Mouse (Mus musculus): Measurements from ENCODE around the gene Mrap. TPM values are rescaled to one million over a fixed set of nuclear protein-coding genes. Genes with fewer than 3 reads are reported as not detected.

Mrap gene
- polyA plus RNA-seq, 1 experiment = 3.3 TPM

- TF ChIP-seq FLI1 (IDR thresholded peaks at IDR 0.05; ENCODE audit: low read length) = no peak
- TF ChIP-seq GATA1 (IDR thresholded peaks at IDR 0.05; ENCODE audit: borderline replicate concordance, low read length) = no peak
- Histone ChIP-seq H3K27me3 (replicated peaks) (no peaks in the 10 kb centered on the region), H3K4me1 (peaks cover 5% of the 10 kb centered on the region; the same call in 1 of the 2 replicates), H3K36me3 (replicated peaks; ENCODE audit: low read length) (peaks cover 97% of the 10 kb centered on the region), H3K9me3 (no peaks in the 10 kb centered on the region), H3K4me3 (replicated peaks) (no peak overlapping the region)
Observed at GRCm38 (mm10) chr16:90779783-90780182, 41.8 kb downstream of the Mrap start.

GRCm38 (mm10) chr16:90783302-90783701 is 45.3 kb downstream of the Mrap start:
- no peaks in the 10 kb centered on the region for H3K27me3 ChIP-seq (replicated peaks)
- TF ChIP-seq GATA1 (IDR thresholded peaks at IDR 0.05; ENCODE audit: borderline replicate concordance, low read length) (no peak), FLI1 (IDR thresholded peaks at IDR 0.05; ENCODE audit: low read length) (no peak)
- H3K36me3 ChIP-seq (replicated peaks; ENCODE audit: low read length) = peaks cover 97% of the 10 kb centered on the region
- no peak overlapping the region for H3K4me3 ChIP-seq (replicated peaks)
- H3K9me3 ChIP-seq = no peaks in the 10 kb centered on the region
- H3K4me1 ChIP-seq = no peaks in the 10 kb centered on the region

- Histone ChIP-seq H3K4me1 (no peaks in the 10 kb centered on the region), H3K36me3 (replicated peaks; ENCODE audit: low read length) (peaks cover 97% of the 10 kb centered on the region), H3K9me3 (no peaks in the 10 kb centered on the region), H3K4me3 (replicated peaks) (no peak overlapping the region), H3K27me3 (replicated peaks) (no peaks in the 10 kb centered on the region)
- TF ChIP-seq GATA1 (IDR thresholded peaks at IDR 0.05; ENCODE audit: borderline replicate concordance, low read length) (no peak), FLI1 (IDR thresholded peaks at IDR 0.05; ENCODE audit: low read length) (no peak)
Observed at GRCm38 (mm10) chr16:90785257-90785656, 47.2 kb downstream of the Mrap start.

GRCm38 (mm10) chr16:90788580-90788979 is 50.6 kb downstream of the Mrap start:
- no peaks in the 10 kb centered on the region for H3K4me1 ChIP-seq
- no peak overlapping the region for H3K4me3 ChIP-seq (replicated peaks)
- no peaks in the 10 kb centered on the region for H3K9me3 ChIP-seq
- no peaks in the 10 kb centered on the region for H3K27me3 ChIP-seq (replicated peaks)
- peaks cover 100% of the 10 kb centered on the region for H3K36me3 ChIP-seq (replicated peaks; ENCODE audit: low read length)
- TF ChIP-seq FLI1 (IDR thresholded peaks at IDR 0.05; ENCODE audit: low read length) (no peak), GATA1 (IDR thresholded peaks at IDR 0.05; ENCODE audit: borderline replicate concordance, low read length) (no peak)

GRCm38 (mm10) chr16:90790946-90791345 is 52.9 kb downstream of the Mrap start:
- H3K36me3 ChIP-seq (replicated peaks; ENCODE audit: low read length) = peaks cover 96% of the 10 kb centered on the region
- H3K4me1 ChIP-seq = no peaks in the 10 kb centered on the region
- no peaks in the 10 kb centered on the region for H3K27me3 ChIP-seq (replicated peaks)
- H3K9me3 ChIP-seq = no peaks in the 10 kb centered on the region
- TF ChIP-seq FLI1 (IDR thresholded peaks at IDR 0.05; ENCODE audit: low read length) = no peak
- TF ChIP-seq GATA1 (IDR thresholded peaks at IDR 0.05; ENCODE audit: borderline replicate concordance, low read length) = no peak
- no peak overlapping the region for H3K4me3 ChIP-seq (replicated peaks)

GRCm38 (mm10) chr16:90792066-90792465 is 54.1 kb downstream of the Mrap start:
- no peak overlapping the region for H3K4me3 ChIP-seq (replicated peaks)
- H3K27me3 ChIP-seq (replicated peaks) = no peaks in the 10 kb centered on the region
- peaks cover 96% of the 10 kb centered on the region for H3K36me3 ChIP-seq (replicated peaks; ENCODE audit: low read length)
- no peaks in the 10 kb centered on the region for H3K4me1 ChIP-seq
- no peak for TF ChIP-seq FLI1 (IDR thresholded peaks at IDR 0.05; ENCODE audit: low read length)
- no peaks in the 10 kb centered on the region for H3K9me3 ChIP-seq

GRCm38 (mm10) chr16:90792500-90792899 is 54.5 kb downstream of the Mrap start:
- H3K36me3 ChIP-seq (replicated peaks; ENCODE audit: low read length) = peaks cover 96% of the 10 kb centered on the region
- H3K9me3 ChIP-seq = no peaks in the 10 kb centered on the region
- no peak overlapping the region for H3K4me3 ChIP-seq (replicated peaks)
- no peaks in the 10 kb centered on the region for H3K27me3 ChIP-seq (replicated peaks)
- no peak for TF ChIP-seq FLI1 (IDR thresholded peaks at IDR 0.05; ENCODE audit: low read length)
- no peak for TF ChIP-seq GATA1 (IDR thresholded peaks at IDR 0.05; ENCODE audit: borderline replicate concordance, low read length)
- no peaks in the 10 kb centered on the region for H3K4me1 ChIP-seq

- peaks cover 94% of the 10 kb centered on the region for H3K36me3 ChIP-seq (replicated peaks; ENCODE audit: low read length)
- no peaks in the 10 kb centered on the region for H3K9me3 ChIP-seq
- H3K4me3 ChIP-seq (replicated peaks) = no peak overlapping the region
- H3K4me1 ChIP-seq = no peaks in the 10 kb centered on the region
- no peaks in the 10 kb centered on the region for H3K27me3 ChIP-seq (replicated peaks)
- TF ChIP-seq GATA1 (IDR thresholded peaks at IDR 0.05; ENCODE audit: borderline replicate concordance, low read length) (no peak), FLI1 (IDR thresholded peaks at IDR 0.05; ENCODE audit: low read length) (no peak)
Observed at GRCm38 (mm10) chr16:90794708-90795107, 56.7 kb downstream of the Mrap start.

GRCm38 (mm10) chr16:90798446-90798845 is 60.4 kb downstream of the Mrap start:
- H3K36me3 ChIP-seq (replicated peaks; ENCODE audit: low read length) = peaks cover 89% of the 10 kb centered on the region
- H3K4me3 ChIP-seq (replicated peaks) = no peak overlapping the region
- H3K9me3 ChIP-seq = no peaks in the 10 kb centered on the region
- H3K27me3 ChIP-seq (replicated peaks) = no peaks in the 10 kb centered on the region
- H3K4me1 ChIP-seq = no peaks in the 10 kb centered on the region
- TF ChIP-seq FLI1 (IDR thresholded peaks at IDR 0.05; ENCODE audit: low read length) = no peak
- TF ChIP-seq GATA1 (IDR thresholded peaks at IDR 0.05; ENCODE audit: borderline replicate concordance, low read length) = no peak

GRCm38 (mm10) chr16:90798848-90799247 is 60.8 kb downstream of the Mrap start:
- Histone ChIP-seq H3K4me3 (replicated peaks) (no peak overlapping the region), H3K4me1 (no peaks in the 10 kb centered on the region), H3K36me3 (replicated peaks; ENCODE audit: low read length) (peaks cover 89% of the 10 kb centered on the region), H3K27me3 (replicated peaks) (no peaks in the 10 kb centered on the region), H3K9me3 (no peaks in the 10 kb centered on the region)
- TF ChIP-seq FLI1 (IDR thresholded peaks at IDR 0.05; ENCODE audit: low read length) (no peak), GATA1 (IDR thresholded peaks at IDR 0.05; ENCODE audit: borderline replicate concordance, low read length) (no peak)

Other genes with a start within 250 kb of the Mrap start
- gene Mis18a, start 10.8 kb upstream of the Mrap start, polyA plus RNA-seq (2012; ENCODE audit: insufficient read depth, low replicate concordance) = 7.9 and 18.8 TPM in 2 replicates
- 0.65 and 0.95 TPM in 2 replicates for gene Urb1, start 72.2 kb downstream of the Mrap start, polyA plus RNA-seq (2012; ENCODE audit: insufficient read depth, low replicate concordance)
- not detected in 2 replicates for gene Eva1c, start 88.5 kb downstream of the Mrap start, polyA plus RNA-seq (2012; ENCODE audit: insufficient read depth, low replicate concordance)
- 10.7 and 33.7 TPM in 2 replicates for gene Cfap298, start 196.9 kb downstream of the Mrap start, polyA plus RNA-seq (2012; ENCODE audit: insufficient read depth, low replicate concordance)